8 mouse cellular contexts compared by ENCODE assay signal in the genomic region with DNA sequence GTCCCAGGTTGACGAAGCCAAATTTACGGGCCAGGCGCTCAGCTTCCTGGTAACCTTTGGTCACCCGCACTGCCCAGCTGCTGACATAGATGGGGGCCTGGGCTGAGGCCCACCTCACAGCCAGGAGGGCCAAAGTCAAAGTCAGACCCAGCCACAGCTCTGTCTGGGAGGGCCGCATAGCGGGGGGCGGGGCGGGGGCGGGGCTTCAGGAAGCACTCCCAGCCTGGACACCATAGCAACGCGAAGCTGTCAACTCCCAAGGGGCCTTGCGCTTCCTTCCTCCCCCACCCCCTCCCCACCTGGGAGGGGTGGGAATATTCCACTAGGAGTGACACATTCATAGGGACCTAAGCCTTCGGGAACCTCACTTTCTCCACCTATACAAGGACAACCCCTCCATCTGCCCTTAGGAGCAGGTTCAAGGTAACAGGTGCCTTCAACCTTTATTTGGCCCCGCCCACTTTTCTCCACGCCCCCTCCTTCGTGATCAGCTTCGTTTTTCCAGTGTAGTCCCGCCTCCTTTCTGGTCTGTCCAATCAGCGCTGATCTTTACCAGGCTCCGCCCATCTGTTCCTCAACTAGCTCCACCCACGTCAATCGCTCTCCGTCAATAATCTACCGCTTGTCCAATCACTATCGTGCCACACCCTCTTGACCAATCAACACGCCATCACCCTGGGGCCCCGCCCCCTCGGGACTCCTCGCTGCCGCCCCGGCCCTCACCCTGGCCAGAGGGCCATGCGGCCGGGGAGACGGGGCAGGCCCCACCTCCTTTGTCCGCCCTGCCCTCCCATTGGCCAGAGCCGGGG. TPM values are rescaled to one million over a fixed set of nuclear protein-coding genes. Genes with fewer than 3 reads are reported as not detected.
DNase-seq lines count a peak whose midpoint lies in the region; ATAC-seq and TF ChIP-seq lines count a peak whose summit lies in the region.

A gene (minus strand): TSS at position 226 of the 809 bp plus-strand sequence.
A gene (plus strand): TSS at position 681 of the 809 bp plus-strand sequence.

- no peaks in the 10 kb centered on the region; the same call in 1 of the 2 replicates for H3K27me3 ChIP-seq in G1E (ENCODE audit: insufficient read depth, low read length)
- no peaks in the 10 kb centered on the region for H3K27me3 ChIP-seq in forebrain, embryonic 16.5 days (replicated peaks; ENCODE audit: control insufficient read depth, insufficient read depth, low read length)
- peaks cover 2% of the 10 kb centered on the region; the same call in 1 of the 2 replicates for H3K27me3 ChIP-seq in lung, embryonic 14.5 days (ENCODE audit: insufficient read depth, low read length)

- H3K4me3 ChIP-seq in G1E (ENCODE audit: low read depth, low read length) = peak within 1 kb of the TSS; percentile 75
- H3K4me3 ChIP-seq in forebrain, embryonic 16.5 days (replicated peaks; ENCODE audit: low read length) = peak within 1 kb of the TSS; percentile 47
- peak within 1 kb of the TSS; percentile 64 for H3K4me3 ChIP-seq in layer of hippocampus, adult 2 months
- peak within 1 kb of the TSS; percentile 45 for H3K4me3 ChIP-seq in lung, embryonic 14.5 days (ENCODE audit: low read depth, low read length)

- WGBS in forebrain, embryonic 16.5 days = 4% methylated on average over 35 of the region's 36 CpGs
- 3% methylated on average over 36 of the region's 36 CpGs for WGBS in lung, embryonic 14.5 days

- H3K4me1 ChIP-seq in G1E (ENCODE audit: insufficient read depth, low read depth, low read length) = peaks cover 79% of the 10 kb centered on the region
- peaks cover 8% of the 10 kb centered on the region for H3K4me1 ChIP-seq in forebrain, embryonic 16.5 days (replicated peaks; ENCODE audit: control insufficient read depth, insufficient read depth, low read length)
- 0 out of 2 replicates have a peak, but pooled peaks cover 9% of the 10 kb centered on the region for H3K4me1 ChIP-seq in lung, embryonic 14.5 days (ENCODE audit: insufficient read depth)

- no peaks in the 10 kb centered on the region for H3K9me3 ChIP-seq in G1E (replicated peaks)
- no peaks in the 10 kb centered on the region for H3K9me3 ChIP-seq in forebrain, embryonic 16.5 days (ENCODE audit: control insufficient read depth, low read length)
- no peaks in the 10 kb centered on the region for H3K9me3 ChIP-seq in lung, embryonic 14.5 days (ENCODE audit: low read depth, low read length)

- intact Hi-C loops in heart, postnatal 36 days (cut with DNase I) = no loop called here

- H3K36me3 ChIP-seq in G1E (replicated peaks) = peaks cover 23% of the 10 kb centered on the region
- H3K36me3 ChIP-seq in forebrain, embryonic 16.5 days (ENCODE audit: control insufficient read depth, insufficient read depth) = no peaks in the 10 kb centered on the region
- H3K36me3 ChIP-seq in lung, embryonic 14.5 days (ENCODE audit: insufficient read depth) = no peaks in the 10 kb centered on the region

- peak; percentile 93 for ATAC-seq in G1E (ENCODE audit: extremely low read depth, insufficient number of reproducible peaks, low FRiP score, poor library complexity, severe bottlenecking)
- ATAC-seq in forebrain, embryonic 16.5 days = peak; percentile 88
- peak; percentile 94 for ATAC-seq in lung, embryonic 14.5 days (ENCODE audit: insufficient read depth)

- peak within 1 kb of the TSS; percentile 86 for H3K4me2 ChIP-seq in forebrain, embryonic 16.5 days (ENCODE audit: low read length)
- H3K4me2 ChIP-seq in lung, embryonic 14.5 days = peak within 1 kb of the TSS; percentile 92

- no peak within 1 kb of the TSS for H3K27ac ChIP-seq in forebrain, embryonic 16.5 days (ENCODE audit: low read length)
- H3K27ac ChIP-seq in layer of hippocampus, adult 2 months = 0 out of 2 replicates have a peak within 1 kb of the TSS, but pooled peaks have one; percentile 20
- peak within 1 kb of the TSS; percentile 20; the same call in 1 of the 2 replicates for H3K27ac ChIP-seq in lung, embryonic 14.5 days (ENCODE audit: low read depth)

- H3K9ac ChIP-seq in forebrain, embryonic 16.5 days (replicated peaks; ENCODE audit: low read depth, low read length) = peak within 1 kb of the TSS; percentile 54
- peak within 1 kb of the TSS; percentile 41; the same call in 1 of the 2 replicates for H3K9ac ChIP-seq in lung, embryonic 14.5 days

- TF ChIP-seq CTCF in G1E (IDR thresholded peaks at IDR 0.05; ENCODE audit: low read depth, low read length) = no peak
- TF ChIP-seq CTCF in layer of hippocampus, adult 2 months (conservative IDR thresholded peaks at IDR 0.05) = no peak
- no peak for TF ChIP-seq CTCF in lung, embryonic 14.5 days (IDR thresholded peaks at IDR 0.05; ENCODE audit: low read depth)

- peak; percentile 99 for DNase-seq in G1E (ENCODE audit: low spot score)
- DNase-seq in cerebellum, adult 18-20 months = peak; percentile 92 to 96
- peak; percentile 85 to 86 for DNase-seq in heart, postnatal 36 days
- peak; percentile 89 to 96 for DNase-seq in layer of hippocampus, adult 2 months (ENCODE audit: low spot score in 2 of 2)
- DNase-seq in lung, embryonic 14.5 days = peak; percentile 96
- DNase-seq in ovary, adult 18-20 months (ENCODE audit: low spot score) = peak; percentile 96
- DNase-seq in thymus, postnatal 0 days (ENCODE audit: low spot score) = peak; percentile 79

RNA-seq across cellular contexts. Expression of the first gene that starts in this region (rescaled TPM):
- total RNA-seq in G1E (2014; fragmentation: Nextera tagmentation) (4.8 and 6.7 TPM in 2 replicates), G1E (2017) (0.87 and 1.1 TPM in 2 replicates)
- 12.4 and 14.2 TPM in 2 replicates for polyA plus RNA-seq in G1E (2012)
- polyA plus RNA-seq in forebrain, embryonic 16.5 days (2015; fragmentation: Nextera tagmentation; extraction: Ambion mirVana) = 3.1 and 3.9 TPM in 2 replicates
- total RNA-seq in heart, postnatal 36 days (2021) = 1 to 10 TPM; 2.2 to 2.9 TPM
- total RNA-seq in layer of hippocampus, adult 2 months (2021) = 1 to 10 TPM; 2.8 to 3.2 TPM
- polyA plus RNA-seq in lung, embryonic 14.5 days (2014; fragmentation: Nextera tagmentation; extraction: Ambion mirVana) = 3.8 and 4.2 TPM in 2 replicates
- polyA plus RNA-seq in thymus, postnatal 0 days (2015; fragmentation: Nextera tagmentation; extraction: Ambion mirVana) = 4.4 and 4.6 TPM in 2 replicates

RNA-seq across cellular contexts. Expression of the second gene that starts in this region (rescaled TPM):
- total RNA-seq in G1E (2014; fragmentation: Nextera tagmentation) (72.8 and 85.9 TPM in 2 replicates), G1E (2017) (1.0 and 1.3 TPM in 2 replicates)
- 49.5 and 65.3 TPM in 2 replicates for polyA plus RNA-seq in G1E (2012)
- 2.2 and 3.2 TPM in 2 replicates for polyA plus RNA-seq in forebrain, embryonic 16.5 days (2015; fragmentation: Nextera tagmentation; extraction: Ambion mirVana)
- 1 to 10 TPM; 2.7 TPM for total RNA-seq in heart, postnatal 36 days (2021)
- total RNA-seq in layer of hippocampus, adult 2 months (2021) = 10 to 100 TPM in 1 of 2 experiments, 1 to 10 TPM in 1; 9.6 to 11.0 TPM
- 10.5 and 12.2 TPM in 2 replicates for polyA plus RNA-seq in lung, embryonic 14.5 days (2014; fragmentation: Nextera tagmentation; extraction: Ambion mirVana)
- polyA plus RNA-seq in thymus, postnatal 0 days (2015; fragmentation: Nextera tagmentation; extraction: Ambion mirVana) = 0.26 and 0.30 TPM in 2 replicates
